Mouse (Mus musculus) gastrocnemius, adult 2 months (tissue): Measurements from ENCODE around the gene Krtap13-1. TPM values are rescaled to one million over a fixed set of nuclear protein-coding genes. Genes with fewer than 3 reads are reported as not detected.

Source experiments
- DNase-seq: peaks from one replicate; pipeline ENCODE4 v3.0.0; 2022
- H3K27ac ChIP-seq: fragments of 200-600 bp; 2 replicates; pipeline ENCODE4 v1.8.1; 2022; ENCODE audit warnings: mild to moderate bottlenecking
- H3K4me3 ChIP-seq: fragments of 200-600 bp; 2 replicates; pipeline ENCODE4 v1.8.1; 2022; ENCODE audit warnings: mild to moderate bottlenecking, moderate library complexity
- CTCF ChIP-seq: fragments of 200-600 bp; IDR thresholded peaks from 2 replicates; pipeline ENCODE4 v1.8.1; 2022; ENCODE audit warnings: antibody characterized with exemption, mild to moderate bottlenecking, moderate library complexity
- intact Hi-C: fragments of 180-260 bp; cut with DNase I; formaldehyde crosslinking; loops from one replicate; pipeline ENCODE4 v1.15.1; 2025
- total RNA-seq, 2 experiments: library from RNA; stranded (reverse); gene quantifications; 2 replicates each; pipeline ENCODE4 v1.2.3; 2021

Gene Krtap13-1
- total RNA-seq, 2 experiments from 2014 or later, result not detected

DNA sequence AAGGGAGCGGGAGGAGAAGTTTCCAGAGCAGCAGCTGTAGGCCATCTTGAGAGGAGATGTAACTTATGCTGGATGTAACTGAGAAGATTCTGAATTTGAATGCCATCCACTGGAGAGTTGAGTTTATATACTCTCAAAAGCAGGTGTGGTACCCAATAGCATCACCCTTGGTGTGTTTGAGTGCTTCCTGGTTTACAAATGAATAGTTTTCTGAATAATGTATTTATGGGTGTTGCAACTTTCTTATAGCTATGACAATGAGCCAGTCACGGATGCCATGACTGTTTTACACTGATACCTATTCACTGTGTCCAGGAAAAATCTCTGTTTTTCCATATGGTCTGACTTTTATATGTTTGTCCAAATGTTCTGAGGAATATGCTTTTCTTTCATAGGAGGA lies 45.4 kb downstream of the Krtap13-1 start, which contains the start of gene 2310057N15Rik:
Gene 2310057N15Rik (minus strand): TSS at position 101 of the 400 bp plus-strand sequence.
- DNase-seq, result no peak
- Histone ChIP-seq H3K4me3 (no peak within 1 kb of the TSS), H3K27ac (no peak within 1 kb of the TSS)
- no peak for TF ChIP-seq CTCF
- intact Hi-C loops, result no loop called here

DNA sequence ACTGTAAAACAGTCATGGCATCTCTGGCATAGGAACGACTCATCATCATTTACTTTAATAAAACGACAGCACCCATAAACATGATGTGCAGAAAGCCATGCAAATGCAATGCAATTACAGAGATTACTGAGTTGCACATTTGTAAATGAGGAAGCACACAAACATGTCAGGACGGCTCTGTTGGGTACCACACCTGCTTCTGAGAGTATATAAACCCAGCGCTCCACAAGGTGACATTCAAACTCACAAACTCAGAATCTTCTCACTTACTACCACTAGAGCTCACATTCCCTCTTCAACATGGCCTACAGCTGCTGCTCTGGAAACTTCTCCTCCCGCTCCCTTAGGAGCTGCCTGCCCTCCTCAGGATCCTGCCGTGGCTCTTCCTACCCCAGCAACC lies 48.9 kb downstream of the Krtap13-1 start, which contains the start of gene Gm5965:
Gene Gm5965 (plus strand): TSS at position 301 of the 400 bp plus-strand sequence.
- Histone ChIP-seq H3K27ac (no peak within 1 kb of the TSS), H3K4me3 (no peak within 1 kb of the TSS)
- no peak for DNase-seq
- no peak for TF ChIP-seq CTCF
- intact Hi-C loops, result no loop called here

Other genes with a start within 250 kb of the Krtap13-1 start
- gene Cldn17, start 221.9 kb upstream of the Krtap13-1 start, total RNA-seq, result not detected
- gene Cldn8, start 165.7 kb upstream of the Krtap13-1 start, total RNA-seq, result not detected
- gene Krtap24-1, start 116.6 kb upstream of the Krtap13-1 start, total RNA-seq, result not detected
- gene 2310079G19Rik, start 101.2 kb upstream of the Krtap13-1 start, total RNA-seq, result not detected
- not detected for gene Krtap26-1, start 81.1 kb upstream of the Krtap13-1 start, total RNA-seq
- not detected for gene Krtap27-1, start 57.2 kb upstream of the Krtap13-1 start, total RNA-seq
- not detected for gene 2310061N02Rik, start 20.9 kb upstream of the Krtap13-1 start, total RNA-seq
- not detected for gene Krtap13, start 22.8 kb downstream of the Krtap13-1 start, total RNA-seq
- not detected for gene 2310034C09Rik, start 30.0 kb downstream of the Krtap13-1 start, total RNA-seq
- gene 2310057N15Rik, start 45.3 kb downstream of the Krtap13-1 start, total RNA-seq, result not detected
- gene Gm5965, start 49.0 kb downstream of the Krtap13-1 start, total RNA-seq, result not detected
- gene Gm20741, start 83.4 kb downstream of the Krtap13-1 start, total RNA-seq, result not detected
- not detected for gene Krtap15, start 91.4 kb downstream of the Krtap13-1 start, total RNA-seq
- gene Krtap14, start 97.3 kb downstream of the Krtap13-1 start, total RNA-seq, result not detected
- not detected for gene Krtap19-1, start 140.5 kb downstream of the Krtap13-1 start, total RNA-seq
- gene Krtap19-2, start 145.4 kb downstream of the Krtap13-1 start, total RNA-seq, result not detected
- gene Krtap19-3, start 149.2 kb downstream of the Krtap13-1 start, total RNA-seq, result not detected
- not detected for gene Krtap19-4, start 156.2 kb downstream of the Krtap13-1 start, total RNA-seq
- gene Krtap19-5, start 167.6 kb downstream of the Krtap13-1 start, total RNA-seq, result not detected
- gene Krtap19-9b, start 203.4 kb downstream of the Krtap13-1 start, total RNA-seq, result not detected
- gene Krtap16-3, start 234.0 kb downstream of the Krtap13-1 start, total RNA-seq, result not detected